7 mouse cellular contexts compared by ENCODE assay signal in genomic region chr8:77444166-77444870, GRCm38 (mm10).
DNase-seq lines count a peak whose midpoint lies in the region; ATAC-seq and TF ChIP-seq lines count a peak whose summit lies in the region.

No protein-coding gene starts in this region.

- no peak overlapping the region for H3K9ac ChIP-seq in midbrain, postnatal 0 days (replicated peaks; ENCODE audit: low read length, poor library complexity, severe bottlenecking)
- H3K9ac ChIP-seq in midbrain, embryonic 13.5 days (replicated peaks): no peak overlapping the region

- H3K27me3 ChIP-seq in midbrain, postnatal 0 days (ENCODE audit: insufficient read depth, low read length): no peaks in the 10 kb centered on the region
- no peaks in the 10 kb centered on the region for H3K27me3 ChIP-seq in midbrain, embryonic 13.5 days

- no peak for TF ChIP-seq CTCF in midbrain, postnatal 0 days (IDR thresholded peaks at IDR 0.05)

- 82% methylated on average over 10 of the region's 10 CpGs for WGBS in midbrain, postnatal 0 days
- 87% methylated on average over 10 of the region's 10 CpGs for WGBS in midbrain, embryonic 13.5 days

- peak; percentile 26 for DNase-seq in midbrain, postnatal 0 days (ENCODE audit: low spot score)
- DNase-seq in cerebellum, postnatal 36 days: peak; percentile 66 to 77
- DNase-seq in heart, postnatal 14 days: peak; percentile 85
- peak; percentile 83 for DNase-seq in testis, postnatal 10 days (ENCODE audit: low spot score)
- no peak for DNase-seq in retina, embryonic 14.5 days (ENCODE audit: low spot score)
- no peak for DNase-seq in B cell, adult 2 months

- no peak overlapping the region for H3K4me2 ChIP-seq in midbrain, postnatal 0 days (ENCODE audit: low read depth, low read length, poor library complexity, severe bottlenecking)
- no peak overlapping the region for H3K4me2 ChIP-seq in midbrain, embryonic 13.5 days (replicated peaks)

- H3K9me3 ChIP-seq in midbrain, postnatal 0 days (ENCODE audit: low read length): no peaks in the 10 kb centered on the region
- H3K9me3 ChIP-seq in midbrain, embryonic 13.5 days: peaks cover 4% of the 10 kb centered on the region; the same call in 1 of the 2 replicates

- intact Hi-C loops in heart, postnatal 14 days (cut with DNase I): loop anchor here (5.0 kb wide), 2 partner anchors 43 to 73 kb away; partner anchors contain the start of gene Arhgap10

- ATAC-seq in midbrain, postnatal 0 days (ENCODE audit: low FRiP score): no peak
- no peak for ATAC-seq in midbrain, embryonic 13.5 days

- H3K27ac ChIP-seq in midbrain, postnatal 0 days (ENCODE audit: low read depth, low read length): no peak overlapping the region
- no peak overlapping the region for H3K27ac ChIP-seq in midbrain, embryonic 13.5 days

- no peak overlapping the region for H3K4me3 ChIP-seq in midbrain, postnatal 0 days (ENCODE audit: low read depth, low read length)
- no peak overlapping the region for H3K4me3 ChIP-seq in midbrain, embryonic 13.5 days (replicated peaks)

- no peaks in the 10 kb centered on the region for H3K4me1 ChIP-seq in midbrain, postnatal 0 days (ENCODE audit: insufficient read depth, low read length)
- H3K4me1 ChIP-seq in midbrain, embryonic 13.5 days (replicated peaks): no peaks in the 10 kb centered on the region

- H3K36me3 ChIP-seq in midbrain, postnatal 0 days (ENCODE audit: insufficient read depth, low read length): no peaks in the 10 kb centered on the region
- no peaks in the 10 kb centered on the region for H3K36me3 ChIP-seq in midbrain, embryonic 13.5 days

Comparison
In these comparisons a context has a peak if more than half of its experiments do, and no peak if none do; other contexts are left out.
1. DNase-seq: peak in midbrain, postnatal 0 days (single experiment), cerebellum, postnatal 36 days (2 of 2), heart, postnatal 14 days (2 of 2) and testis, postnatal 10 days (single experiment); none in retina, embryonic 14.5 days (single experiment) and B cell, adult 2 months (0 of 2).